Mouse (Mus musculus) heart, embryonic 15.5 days (tissue): Measurements from ENCODE around the gene Cdc42ep5. TPM values are rescaled to one million over a fixed set of nuclear protein-coding genes. Genes with fewer than 3 reads are reported as not detected.
"Not testable (repeated sequence)": the region's sequence is repeated elsewhere in the genome, so short reads cannot be mapped to it uniquely, and the experiment has no call there.

Source experiments
- ATAC-seq: fragments of 200-750 bp; cut with Nextera tagmentation; replicated peaks from 2 replicates; pipeline ENCODE4 v1.8.0; 2017; ENCODE audit warnings: low read depth, moderate TSS enrichment; ENCODE audit not compliant: insufficient number of reproducible peaks, insufficient read depth, low FRiP score
- H3K27ac ChIP-seq: fragments of 300-500 bp; sonication (generic); 2 replicates; pipeline ENCODE4 v1.5.1; 2015; ENCODE audit warnings: mild to moderate bottlenecking, inconsistent platforms
- H3K27me3 ChIP-seq: fragments of 300-500 bp; sonication (generic); 2 replicates; pipeline ENCODE4 v1.6.1; 2015; ENCODE audit warnings: inconsistent platforms
- H3K36me3 ChIP-seq: fragments of 300-500 bp; sonication (generic); 2 replicates; pipeline ENCODE4 v1.6.1; 2015; ENCODE audit warnings: mild to moderate bottlenecking, inconsistent platforms
- H3K4me1 ChIP-seq: fragments of 300-500 bp; sonication (generic); replicated peaks from 2 replicates; pipeline ENCODE4 v1.6.1; 2015; ENCODE audit warnings: inconsistent platforms
- H3K4me2 ChIP-seq: fragments of 300-500 bp; sonication (generic); 2 replicates; pipeline ENCODE4 v1.6.1; 2015; ENCODE audit warnings: inconsistent platforms, mild to moderate bottlenecking, moderate library complexity
- H3K4me3 ChIP-seq: fragments of 300-500 bp; sonication (generic); 2 replicates; pipeline ENCODE4 v1.5.1; 2015; ENCODE audit warnings: mild to moderate bottlenecking, inconsistent platforms
- H3K9ac ChIP-seq: fragments of 300-500 bp; sonication (generic); 2 replicates; pipeline ENCODE4 v1.6.1; 2015; ENCODE audit warnings: mild to moderate bottlenecking, inconsistent platforms
- H3K9me3 ChIP-seq: fragments of 300-500 bp; sonication (generic); replicated peaks from 2 replicates; pipeline ENCODE4 v1.6.1; 2016; ENCODE audit warnings: inconsistent platforms
- WGBS: fragments of 180-500 bp; shearing (Covaris S2); methylation state at CpG from one replicate; pipeline ENCODE4 v1.1.7; 2015; ENCODE audit warnings: mixed read lengths; 5-methylcytosine and 5-hydroxymethylcytosine counted together
- polyA plus RNA-seq: library from polyadenylated mRNA; unstranded; fragments of >200 nt; fragmentation: Nextera tagmentation; extraction: Ambion mirVana; gene quantifications from 2 replicates; pipeline ENCODE4 v1.2.1, GENCODE M21; 2015

The Cdc42ep5 gene
- 25.6 and 30.9 TPM in 2 replicates for polyA plus RNA-seq

- Histone ChIP-seq H3K27me3 (no peaks in the 10 kb centered on the region), H3K9ac (peak within 1 kb of the TSS; percentile 56), H3K4me3 (peak within 1 kb of the TSS; percentile 59), H3K36me3 (no peaks in the 10 kb centered on the region), H3K27ac (peak within 1 kb of the TSS; percentile 83), H3K4me2 (peak within 1 kb of the TSS; percentile 76), H3K4me1 (peaks cover 22% of the 10 kb centered on the region), H3K9me3 (no peaks in the 10 kb centered on the region)
- 1% methylated on average over 19 of the region's 20 CpGs for WGBS
- peak; percentile 91 for ATAC-seq
These were observed at the start of gene Cdc42ep5 for GRCm38 (mm10) chr7:4164090-4164910. Cdc42ep5 (minus strand) TSS chr7:4164860.

GRCm38 (mm10) chr7:4213436-4213835, 48.8 kb upstream of the Cdc42ep5 start:
- H3K9me3 ChIP-seq, H3K4me1 ChIP-seq, H3K27me3 ChIP-seq, H3K9ac ChIP-seq, H3K4me2 ChIP-seq, H3K4me3 ChIP-seq, H3K27ac ChIP-seq, ATAC-seq, H3K36me3 ChIP-seq: not testable (repeated sequence)

- H3K36me3 ChIP-seq: no peaks in the 10 kb centered on the region
- H3K27me3 ChIP-seq: no peaks in the 10 kb centered on the region
- H3K4me1 ChIP-seq: no peaks in the 10 kb centered on the region
- no peak overlapping the region for H3K27ac ChIP-seq
- no peak overlapping the region for H3K9ac ChIP-seq
- 31% methylated on average over 2 of the region's 2 CpGs for WGBS
- no peak overlapping the region for H3K4me3 ChIP-seq
- no peak overlapping the region for H3K4me2 ChIP-seq
- no peak for ATAC-seq
- no peaks in the 10 kb centered on the region for H3K9me3 ChIP-seq
These were observed 44.0 kb upstream of the Cdc42ep5 start for GRCm38 (mm10) chr7:4208626-4209025.

GRCm38 (mm10) chr7:4207126-4207525, 42.5 kb upstream of the Cdc42ep5 start:
- WGBS: 69% methylated on average over 1 of the region's 1 CpGs
- no peaks in the 10 kb centered on the region for H3K27me3 ChIP-seq
- H3K36me3 ChIP-seq: no peaks in the 10 kb centered on the region
- no peak overlapping the region for H3K9ac ChIP-seq
- H3K4me3 ChIP-seq: no peak overlapping the region
- no peaks in the 10 kb centered on the region for H3K9me3 ChIP-seq
- ATAC-seq: no peak
- H3K27ac ChIP-seq: no peak overlapping the region
- H3K4me2 ChIP-seq: no peak overlapping the region
- no peaks in the 10 kb centered on the region for H3K4me1 ChIP-seq

GRCm38 (mm10) chr7:4178438-4178837, 13.8 kb upstream of the Cdc42ep5 start:
- no peak overlapping the region for H3K9ac ChIP-seq
- no peaks in the 10 kb centered on the region for H3K4me1 ChIP-seq
- no peak overlapping the region for H3K4me2 ChIP-seq
- H3K4me3 ChIP-seq: no peak overlapping the region
- no peaks in the 10 kb centered on the region for H3K9me3 ChIP-seq
- no peak overlapping the region for H3K27ac ChIP-seq
- ATAC-seq: no peak
- WGBS: 44% methylated on average over 3 of the region's 3 CpGs
- no peaks in the 10 kb centered on the region for H3K27me3 ChIP-seq
- H3K36me3 ChIP-seq: no peaks in the 10 kb centered on the region

GRCm38 (mm10) chr7:4170193-4170938, 5.7 kb upstream of the Cdc42ep5 start:
- Histone ChIP-seq H3K4me2 (no peak overlapping the region), H3K9ac (no peak overlapping the region), H3K36me3 (no peaks in the 10 kb centered on the region), H3K9me3 (no peaks in the 10 kb centered on the region), H3K27ac (no peak overlapping the region), H3K4me3 (no peak overlapping the region), H3K4me1 (peaks cover 2% of the 10 kb centered on the region), H3K27me3 (no peaks in the 10 kb centered on the region)
- ATAC-seq: no peak
- 71% methylated on average over 6 of the region's 6 CpGs for WGBS

- no peaks in the 10 kb centered on the region for H3K9me3 ChIP-seq
- H3K36me3 ChIP-seq: no peaks in the 10 kb centered on the region
- H3K27me3 ChIP-seq: no peaks in the 10 kb centered on the region
- no peak overlapping the region for H3K4me3 ChIP-seq
- ATAC-seq: no peak
- H3K4me2 ChIP-seq: no peak overlapping the region
- H3K4me1 ChIP-seq: peaks cover 22% of the 10 kb centered on the region
- H3K27ac ChIP-seq: no peak overlapping the region
- H3K9ac ChIP-seq: no peak overlapping the region
These were observed 2.4 kb upstream of the Cdc42ep5 start for GRCm38 (mm10) chr7:4167098-4167497.

- Histone ChIP-seq H3K9me3 (no peaks in the 10 kb centered on the region), H3K27me3 (no peaks in the 10 kb centered on the region), H3K4me2 (peak overlapping the region; percentile 76), H3K27ac (peak overlapping the region; percentile 64), H3K36me3 (no peaks in the 10 kb centered on the region), H3K9ac (no peak overlapping the region), H3K4me1 (peaks cover 22% of the 10 kb centered on the region), H3K4me3 (peak overlapping the region; percentile 59)
- ATAC-seq: no peak
- 13% methylated on average over 3 of the region's 3 CpGs for WGBS
These were observed 626 bp upstream of the Cdc42ep5 start for GRCm38 (mm10) chr7:4165286-4165685.

- Histone ChIP-seq H3K36me3 (no peaks in the 10 kb centered on the region), H3K27ac (peak overlapping the region; percentile 83), H3K9ac (peak overlapping the region; percentile 56), H3K4me3 (peak overlapping the region; percentile 59), H3K4me2 (peak overlapping the region; percentile 76), H3K4me1 (peaks cover 22% of the 10 kb centered on the region), H3K27me3 (no peaks in the 10 kb centered on the region), H3K9me3 (no peaks in the 10 kb centered on the region)
- ATAC-seq: peak; percentile 14
- 0% methylated on average over 9 of the region's 11 CpGs for WGBS
These were observed 1.0 kb downstream of the Cdc42ep5 start for GRCm38 (mm10) chr7:4163571-4164072.

GRCm38 (mm10) chr7:4161596-4161995, 3.1 kb downstream of the Cdc42ep5 start:
- ATAC-seq, H3K36me3 ChIP-seq, H3K9me3 ChIP-seq, H3K4me3 ChIP-seq, H3K4me2 ChIP-seq, H3K9ac ChIP-seq, H3K27ac ChIP-seq, H3K27me3 ChIP-seq: not testable (repeated sequence)
- WGBS: 87% methylated on average over 4 of the region's 4 CpGs
- peaks cover 22% of the 10 kb centered on the region for H3K4me1 ChIP-seq

GRCm38 (mm10) chr7:4154976-4155375, 9.7 kb downstream of the Cdc42ep5 start:
- H3K36me3 ChIP-seq: no peaks in the 10 kb centered on the region
- H3K9me3 ChIP-seq: no peaks in the 10 kb centered on the region
- H3K4me2 ChIP-seq: no peak overlapping the region
- H3K4me3 ChIP-seq: no peak overlapping the region
- WGBS: 51% methylated on average over 4 of the region's 4 CpGs
- H3K4me1 ChIP-seq: peaks cover 15% of the 10 kb centered on the region
- ATAC-seq: no peak
- no peak overlapping the region for H3K9ac ChIP-seq
- H3K27ac ChIP-seq: no peak overlapping the region
- peaks cover 9% of the 10 kb centered on the region for H3K27me3 ChIP-seq
